Mouse (Mus musculus): Measurements from ENCODE around the gene Dyrk1b.
"Not testable (repeated sequence)": the region's sequence is repeated elsewhere in the genome, so short reads cannot be mapped to it uniquely, and the experiment has no call there.

The Dyrk1b gene

GRCm38 (mm10) chr7:28195414-28196098, 16.3 kb downstream of the Dyrk1b start:
- no peak for DNase-seq (ENCODE audit: low read depth, low spot score)

GRCm38 (mm10) chr7:28196528-28196927, 17.3 kb downstream of the Dyrk1b start:
- no peak for DNase-seq (ENCODE audit: low read depth, low spot score)

DNA sequence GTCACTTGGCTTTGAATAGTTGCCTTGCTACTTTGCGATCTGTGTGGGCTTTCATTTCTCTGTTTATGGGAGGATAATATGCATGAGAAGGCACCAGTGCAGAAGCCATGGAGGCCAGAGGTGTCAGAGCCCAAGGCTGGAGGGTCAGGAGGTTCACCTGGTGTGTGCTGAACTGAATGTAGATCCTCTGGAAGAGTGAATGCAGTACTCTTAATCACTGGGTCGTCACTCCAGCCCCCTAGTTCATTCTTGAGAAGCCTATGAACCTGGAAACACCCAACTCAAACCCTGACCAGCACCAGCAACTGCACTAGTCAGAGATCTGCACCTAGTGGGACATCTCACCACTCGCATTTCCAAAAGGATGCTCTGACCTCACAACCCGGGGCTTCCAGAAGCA, 19.8 kb downstream of the Dyrk1b start:
- no peak for DNase-seq (ENCODE audit: low read depth, low spot score)

- peak; percentile 63 for DNase-seq (ENCODE audit: low read depth, low spot score)
Measured at GRCm38 (mm10) chr7:28203207-28204108, 24.2 kb downstream of the Dyrk1b start.

- DNase-seq (ENCODE audit: low read depth, low spot score) = no peak
Measured at GRCm38 (mm10) chr7:28206044-28206600, 26.9 kb downstream of the Dyrk1b start.

- no peak for DNase-seq (ENCODE audit: low read depth, low spot score)
Measured at GRCm38 (mm10) chr7:28208396-28208987, 29.2 kb downstream of the Dyrk1b start.

GRCm38 (mm10) chr7:28208988-28209508, 29.8 kb downstream of the Dyrk1b start:
- DNase-seq (ENCODE audit: low read depth, low spot score) = peak; percentile 87

- DNase-seq (ENCODE audit: low read depth, low spot score) = no peak
Measured at GRCm38 (mm10) chr7:28210731-28211130, 31.5 kb downstream of the Dyrk1b start.

GRCm38 (mm10) chr7:28214142-28214541, 34.9 kb downstream of the Dyrk1b start:
- DNase-seq (ENCODE audit: low read depth, low spot score) = peak; percentile 59

GRCm38 (mm10) chr7:28215950-28216349, 36.7 kb downstream of the Dyrk1b start:
- DNase-seq (ENCODE audit: low read depth, low spot score) = not testable (repeated sequence)

DNA sequence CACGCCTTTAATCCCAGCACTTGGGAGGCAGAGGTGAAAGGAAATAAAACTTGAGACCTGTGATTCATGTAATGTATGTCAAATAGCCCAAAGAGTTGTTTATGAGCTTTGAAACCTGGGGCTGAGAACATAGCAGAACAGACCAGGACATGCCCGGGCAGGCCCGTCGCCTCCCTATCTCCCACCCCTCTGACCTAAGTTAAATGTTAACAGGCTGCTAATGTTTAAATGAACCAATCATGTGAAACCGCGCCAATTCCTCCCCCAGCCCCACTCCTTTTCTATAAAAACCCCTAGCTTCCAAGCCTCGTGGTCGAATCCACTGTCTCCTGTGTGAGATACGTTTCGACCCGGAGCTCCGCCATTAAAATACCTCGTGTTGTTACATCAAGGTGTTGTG, 38.5 kb downstream of the Dyrk1b start:
- not testable (repeated sequence) for DNase-seq (ENCODE audit: low read depth, low spot score)

DNA sequence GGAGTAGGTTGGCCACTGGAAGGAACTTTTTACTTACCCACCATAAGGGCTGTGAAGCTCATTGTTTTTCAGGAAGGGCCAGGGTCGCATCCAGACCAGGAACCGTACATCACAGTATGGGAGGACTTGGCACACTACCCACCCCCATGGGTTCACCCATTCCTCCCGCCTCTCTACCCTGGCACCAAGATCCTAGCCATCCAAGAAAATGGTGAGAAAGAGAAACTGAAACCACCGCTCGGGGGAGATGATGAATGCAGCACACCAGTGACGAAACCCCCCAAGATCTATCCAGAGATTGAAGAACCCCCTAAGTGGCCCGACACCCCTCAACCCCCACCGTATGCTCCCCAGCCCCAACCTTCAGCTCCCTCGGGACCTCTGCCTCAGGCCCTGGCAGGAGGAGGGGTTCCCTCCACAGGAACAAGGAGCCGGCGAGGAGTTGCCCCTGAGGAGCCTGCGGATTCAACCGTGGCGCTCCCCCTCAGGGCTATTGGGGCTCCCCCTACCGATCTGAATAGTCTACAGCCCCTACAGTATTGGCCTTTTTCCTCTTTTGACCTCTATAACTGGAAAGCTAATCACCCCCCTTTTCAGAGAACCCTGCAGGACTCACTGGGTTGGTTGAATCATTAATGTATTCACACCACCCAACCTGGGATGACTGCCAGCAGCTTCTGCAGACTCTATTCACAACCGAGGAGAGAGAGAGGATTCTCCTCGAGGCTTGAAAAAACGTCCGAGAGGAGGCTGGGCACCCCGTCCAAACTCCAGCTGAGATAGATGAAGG, 39.9 kb downstream of the Dyrk1b start:
- not testable (repeated sequence) for DNase-seq (ENCODE audit: low read depth, low spot score)

DNA sequence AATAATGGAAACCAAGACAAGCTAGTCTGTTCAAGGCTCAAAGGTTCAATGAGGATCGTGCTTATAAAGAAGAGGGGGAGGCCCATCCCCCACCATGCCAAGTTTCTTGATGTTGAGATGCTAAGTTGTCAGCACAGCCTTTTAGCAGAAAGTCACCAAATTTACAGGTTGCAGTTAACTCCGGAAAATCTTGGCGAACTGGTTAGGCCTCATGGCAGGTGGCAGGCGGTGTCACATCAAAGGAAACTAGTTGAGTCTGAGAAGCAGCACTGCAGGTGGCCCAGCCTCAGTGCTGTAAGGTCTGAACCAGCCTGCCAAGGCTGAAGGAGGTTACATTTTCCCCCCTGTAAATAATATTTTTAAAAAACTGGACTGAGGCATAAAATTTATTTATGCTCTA, 47.6 kb downstream of the Dyrk1b start:
- not testable (repeated sequence) for DNase-seq (ENCODE audit: low read depth, low spot score)

DNA sequence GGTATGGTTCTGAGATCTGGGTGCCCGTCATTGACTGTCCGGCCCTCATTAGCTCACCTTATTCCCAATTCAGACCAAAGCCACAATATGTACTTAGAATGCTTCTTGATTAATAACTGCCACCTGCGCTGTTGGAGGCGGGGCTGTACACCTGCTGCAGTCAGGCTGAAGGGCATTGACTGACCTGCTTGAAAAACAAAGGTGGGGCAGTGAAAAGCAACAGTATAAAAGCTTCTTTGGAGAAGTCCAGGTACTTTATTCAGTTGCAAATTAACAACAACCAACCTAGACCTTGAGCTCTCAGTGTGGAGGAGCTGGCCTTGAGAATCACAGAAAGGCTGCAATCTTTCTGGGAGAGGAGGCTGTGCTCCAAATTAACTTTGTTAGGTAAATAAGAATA, 48.2 kb downstream of the Dyrk1b start:
- not testable (repeated sequence) for DNase-seq (ENCODE audit: low read depth, low spot score)
